Mouse (Mus musculus): ENCODE data around the gene Dtx1.

The Dtx1 gene

DNA sequence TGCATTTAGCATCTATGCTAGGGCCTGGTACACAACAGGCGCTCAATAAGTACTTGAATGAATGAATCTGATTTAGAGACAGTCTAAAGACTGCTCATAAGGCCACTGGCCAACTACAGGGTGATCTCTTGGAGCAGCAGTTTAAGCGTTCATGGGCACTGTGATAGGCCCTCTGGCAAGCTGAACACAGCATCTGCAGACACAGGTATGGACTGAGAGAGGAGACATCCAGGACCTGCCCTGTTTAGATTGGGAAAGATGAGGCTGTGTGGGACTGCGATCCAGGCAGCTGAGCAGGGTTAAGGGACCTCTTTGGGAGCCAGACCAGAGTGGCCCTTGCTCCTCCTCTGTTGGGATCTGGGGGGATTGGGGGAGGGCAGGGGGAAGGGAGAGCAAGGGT lies at the start of gene Dtx1:
Gene Dtx1 (minus strand): TSS at position 101 of the 400 bp plus-strand sequence.
- DNase-seq (ENCODE audit: low read depth, low spot score): no peak

DNA sequence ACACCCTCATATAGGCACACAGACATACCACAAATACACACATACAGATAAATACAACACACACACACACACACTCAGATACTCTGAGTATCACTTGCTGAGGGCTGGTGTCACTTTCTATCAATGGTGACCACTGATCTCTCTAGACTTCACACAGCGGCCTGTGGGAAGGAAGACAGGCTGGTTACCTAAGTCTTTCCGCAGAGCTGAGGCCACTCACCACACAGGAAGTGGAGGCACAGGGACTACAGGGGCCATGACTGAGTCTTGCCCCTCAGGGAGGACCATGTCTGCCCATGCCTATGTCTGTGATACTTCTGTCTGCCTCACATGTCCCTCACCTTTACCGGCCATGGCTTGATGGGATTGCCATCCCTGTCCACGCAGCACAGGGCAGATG lies 42.5 kb upstream of the Dtx1 start:
- DNase-seq (ENCODE audit: low read depth, low spot score): no peak

DNA sequence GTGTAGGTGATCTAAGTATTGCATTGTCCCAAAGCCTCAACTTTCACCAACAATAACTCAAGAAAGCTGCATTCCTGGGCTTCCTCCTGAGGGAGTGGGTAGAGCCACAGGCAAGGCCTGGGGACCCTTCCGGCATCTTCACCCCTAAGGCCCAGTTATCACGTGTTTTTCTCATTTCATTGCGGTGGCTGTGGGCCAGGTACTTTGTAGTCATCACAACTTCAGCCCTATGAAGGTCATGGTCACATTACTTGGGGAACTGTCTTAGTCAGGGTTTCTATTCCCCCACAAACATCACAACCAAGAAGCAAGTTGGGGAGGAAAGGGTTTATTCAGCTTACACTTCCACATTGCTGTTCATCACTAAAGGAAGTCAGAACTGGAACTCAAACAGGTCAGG lies 41.1 kb upstream of the Dtx1 start:
- DNase-seq (ENCODE audit: low read depth, low spot score): no peak

DNA sequence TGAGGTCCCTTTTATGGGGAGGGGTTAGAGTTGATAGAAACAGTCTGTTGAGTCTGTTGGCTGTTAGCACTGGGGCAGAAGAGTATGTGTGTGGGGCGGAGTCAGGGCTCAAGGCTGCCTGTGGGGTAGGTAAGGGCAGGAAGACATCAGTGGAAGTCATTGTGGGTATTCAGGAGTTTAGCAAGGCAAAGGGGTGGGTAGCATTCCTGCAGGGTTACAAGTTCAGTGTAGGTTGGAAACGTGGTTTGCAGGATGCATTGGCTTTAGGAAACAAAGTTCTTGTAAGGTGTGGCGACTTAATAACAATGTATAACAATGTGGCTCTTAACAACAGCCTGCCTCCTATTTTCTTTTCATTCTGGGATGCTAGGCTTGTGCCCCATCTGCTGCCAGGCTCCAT lies 39.5 kb upstream of the Dtx1 start:
- DNase-seq (ENCODE audit: low read depth, low spot score): no peak

DNA sequence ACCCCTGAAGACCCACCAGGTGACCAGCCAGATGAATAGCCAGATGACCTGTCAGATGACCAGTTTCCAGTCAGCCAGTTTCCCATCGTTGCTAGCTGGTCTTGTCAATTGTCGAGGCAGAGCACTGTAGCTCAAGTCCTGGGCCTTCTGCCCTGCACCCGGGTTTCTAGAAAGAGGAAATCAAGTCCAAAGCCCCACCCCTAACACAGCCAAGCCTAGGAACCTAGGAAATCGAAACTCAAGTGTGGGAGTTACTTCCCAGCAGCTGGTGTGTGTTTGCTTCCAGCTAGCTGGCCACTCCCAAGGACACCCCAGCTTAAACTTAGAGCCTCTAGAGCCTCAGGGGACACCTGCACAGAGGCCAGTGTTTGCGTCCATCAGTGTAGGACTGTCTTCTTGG lies 38.0 kb upstream of the Dtx1 start, which contains the start of gene Oas2:
Gene Oas2 (minus strand): TSS at position 166 of the 400 bp plus-strand sequence.
- peak; percentile 10 for DNase-seq (ENCODE audit: low read depth, low spot score)

DNA sequence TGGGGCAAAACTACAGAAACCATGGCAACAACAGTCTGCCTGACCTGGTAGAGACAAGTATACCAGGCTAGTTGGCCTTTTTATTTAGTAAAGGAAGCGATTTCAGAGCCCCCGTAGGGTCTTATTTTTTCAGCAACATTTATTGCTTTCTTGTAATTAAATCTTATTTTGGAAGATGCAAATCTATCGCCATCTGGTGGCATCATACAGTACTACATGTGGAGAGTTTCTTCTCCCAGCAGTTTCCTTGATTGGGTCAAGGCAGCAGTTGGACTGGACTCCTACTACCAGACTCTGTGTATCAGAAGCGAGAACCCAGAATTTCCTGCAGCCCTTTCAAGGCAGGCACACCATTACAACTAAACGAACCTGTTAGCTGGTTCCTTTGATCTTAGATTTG lies 34.7 kb upstream of the Dtx1 start:
- DNase-seq (ENCODE audit: low read depth, low spot score): peak; percentile 80

DNA sequence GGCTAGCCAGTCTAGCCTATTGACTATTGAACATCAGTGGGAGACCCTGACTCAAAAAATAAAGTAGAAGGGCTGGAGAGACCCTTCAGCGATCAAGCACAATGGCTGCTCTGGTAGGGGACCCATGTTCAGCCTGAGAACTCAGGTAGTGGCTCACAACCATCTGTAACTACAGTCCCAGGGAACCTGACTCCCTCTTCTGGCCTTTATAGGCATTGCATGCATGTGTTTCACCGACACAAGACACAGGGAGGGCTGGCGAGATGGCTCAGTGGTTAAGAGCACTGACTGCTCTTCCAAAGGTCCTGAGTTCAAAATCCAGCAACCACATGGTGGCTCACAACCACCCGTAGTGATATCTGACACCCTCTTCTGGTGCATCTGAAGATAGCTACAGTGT lies 30.4 kb upstream of the Dtx1 start:
- peak; percentile 65 for DNase-seq (ENCODE audit: low read depth, low spot score)

DNA sequence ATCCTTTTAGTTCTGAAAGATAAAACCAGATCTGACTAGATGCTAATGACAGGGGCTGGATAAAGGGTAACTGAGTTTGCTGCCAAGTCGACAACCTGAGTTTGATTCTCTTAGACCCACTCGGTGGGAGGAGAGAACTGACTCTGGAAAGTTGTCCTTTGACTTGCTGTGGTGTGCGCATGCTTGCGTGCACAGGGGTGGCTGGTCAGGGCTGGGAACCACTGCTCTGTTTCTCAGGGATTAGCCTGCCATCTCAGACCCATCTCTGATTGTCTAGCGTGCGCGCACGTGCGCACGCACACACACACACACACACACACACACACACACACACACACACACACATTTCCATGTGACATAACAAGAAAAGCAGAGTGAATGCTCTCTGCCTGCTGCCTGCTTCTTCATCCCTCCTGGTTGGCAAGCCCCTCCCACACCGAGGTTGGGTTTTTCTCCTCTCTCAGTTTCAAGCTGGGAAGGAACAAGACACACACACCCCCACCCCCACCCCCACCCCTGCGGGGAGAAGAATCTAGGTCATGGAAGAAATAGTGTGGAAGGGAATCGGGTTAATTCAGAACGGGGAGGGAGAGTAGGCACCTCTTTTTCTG lies 22.8 kb upstream of the Dtx1 start:
- DNase-seq (ENCODE audit: low read depth, low spot score): no peak

DNA sequence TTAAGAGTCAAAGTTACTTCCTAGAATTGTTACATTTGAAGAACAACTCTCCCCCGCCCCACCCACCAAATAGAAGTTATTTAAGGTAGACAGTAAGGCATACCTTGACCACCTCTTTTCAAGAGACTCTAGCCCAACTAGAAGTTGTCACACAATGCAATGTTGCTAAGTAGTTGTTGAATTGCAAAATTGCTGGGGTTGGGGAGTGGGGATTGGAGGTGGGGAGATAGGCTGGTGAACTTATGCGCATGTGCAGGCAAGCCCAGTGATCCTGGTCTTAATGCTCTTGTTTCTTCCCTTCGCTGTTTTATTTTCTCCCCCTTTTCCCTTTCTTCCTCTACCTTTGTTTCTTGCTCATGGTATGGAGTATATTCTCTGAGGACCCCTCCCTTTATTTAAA lies 22.0 kb upstream of the Dtx1 start:
- DNase-seq (ENCODE audit: low read depth, low spot score): no peak

DNA sequence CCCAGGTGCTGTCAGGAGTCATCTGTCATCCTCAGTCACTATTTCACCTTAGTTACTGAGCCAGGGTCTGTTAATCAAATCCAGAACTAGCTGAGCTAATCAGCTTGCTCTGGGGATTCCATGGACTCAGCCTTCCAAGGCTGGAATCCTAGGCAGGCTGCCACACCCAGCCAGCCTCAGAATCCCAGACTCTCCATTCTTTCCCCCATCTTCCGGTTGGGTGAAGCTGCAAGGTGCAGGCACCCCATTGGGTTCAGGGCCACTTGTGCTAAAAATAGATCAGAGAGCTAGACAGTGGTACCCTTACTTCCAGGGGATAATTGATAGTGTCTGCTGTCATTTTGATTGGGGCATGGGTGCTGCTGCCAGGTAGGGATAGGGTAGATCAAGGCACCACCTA lies 21.0 kb upstream of the Dtx1 start:
- no peak for DNase-seq (ENCODE audit: low read depth, low spot score)

DNA sequence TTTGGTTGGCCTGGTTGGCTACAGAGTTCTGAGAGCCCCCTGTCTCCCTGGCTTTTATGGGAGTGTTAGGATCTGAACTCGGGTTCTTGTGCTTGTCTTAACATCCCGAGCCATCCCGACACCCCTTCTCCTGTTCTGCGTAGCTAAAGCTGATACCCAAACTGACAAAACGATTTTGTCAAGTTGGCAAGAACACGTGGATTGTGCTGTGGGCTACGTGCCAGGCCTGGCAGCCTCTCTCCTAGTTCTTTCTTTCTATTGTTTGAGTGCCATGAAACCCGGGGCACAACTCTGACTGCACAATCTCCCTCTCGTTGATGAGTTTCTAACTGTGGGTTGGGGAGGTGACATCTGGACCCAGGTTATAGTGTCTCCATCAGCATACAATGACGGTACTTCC lies 17.6 kb upstream of the Dtx1 start:
- DNase-seq (ENCODE audit: low read depth, low spot score): no peak

DNA sequence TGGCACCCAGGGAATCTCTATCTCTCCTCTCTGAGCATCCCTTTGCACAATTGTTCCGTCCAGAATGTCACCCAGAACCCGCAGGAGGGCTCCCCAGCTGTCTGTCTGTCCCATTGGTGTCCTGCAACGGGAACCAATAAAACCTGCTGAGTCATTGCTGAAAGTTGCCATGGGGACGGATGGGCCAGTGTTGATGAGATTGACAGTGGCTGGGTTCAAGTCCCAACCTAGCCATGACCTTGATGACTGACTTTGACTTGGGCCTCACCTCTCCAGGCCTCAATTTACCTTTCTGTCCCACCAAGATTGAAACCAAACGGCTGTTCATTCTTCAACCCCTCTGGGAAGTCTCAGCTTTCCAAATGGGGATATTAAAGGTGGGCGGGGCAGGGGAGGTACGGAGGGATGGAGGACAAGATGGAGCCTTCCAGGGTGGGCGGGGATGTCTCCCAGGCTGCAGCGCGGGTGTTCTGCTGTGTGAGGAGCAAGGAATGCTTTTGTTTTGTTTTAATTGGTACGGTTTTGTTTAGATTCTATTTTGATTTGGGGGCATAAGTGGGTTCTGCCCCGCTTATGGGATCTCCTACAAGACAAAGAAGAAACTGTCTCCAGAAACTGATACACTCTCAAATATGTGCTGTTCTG lies 14.2 kb upstream of the Dtx1 start:
- DNase-seq (ENCODE audit: low read depth, low spot score): no peak

DNA sequence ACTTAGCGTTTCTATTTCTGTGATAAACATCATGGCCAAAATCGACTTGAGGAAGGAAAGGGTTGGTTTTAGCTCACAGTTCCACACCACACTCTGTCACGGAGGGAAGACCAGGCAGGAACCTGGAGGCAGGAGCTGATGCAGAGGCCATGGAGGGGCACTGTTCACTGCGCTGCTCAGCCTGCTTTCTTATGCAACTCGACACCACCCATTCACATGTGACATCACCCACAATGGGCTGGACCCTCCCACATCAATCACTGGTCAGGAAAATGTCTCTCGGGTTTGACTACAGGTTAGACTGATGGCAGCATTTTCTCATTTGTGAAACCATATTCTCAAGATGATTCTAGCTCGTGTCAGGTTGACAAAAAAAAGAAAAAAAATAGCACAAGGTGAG lies 9.3 kb upstream of the Dtx1 start:
- no peak for DNase-seq (ENCODE audit: low read depth, low spot score)

DNA sequence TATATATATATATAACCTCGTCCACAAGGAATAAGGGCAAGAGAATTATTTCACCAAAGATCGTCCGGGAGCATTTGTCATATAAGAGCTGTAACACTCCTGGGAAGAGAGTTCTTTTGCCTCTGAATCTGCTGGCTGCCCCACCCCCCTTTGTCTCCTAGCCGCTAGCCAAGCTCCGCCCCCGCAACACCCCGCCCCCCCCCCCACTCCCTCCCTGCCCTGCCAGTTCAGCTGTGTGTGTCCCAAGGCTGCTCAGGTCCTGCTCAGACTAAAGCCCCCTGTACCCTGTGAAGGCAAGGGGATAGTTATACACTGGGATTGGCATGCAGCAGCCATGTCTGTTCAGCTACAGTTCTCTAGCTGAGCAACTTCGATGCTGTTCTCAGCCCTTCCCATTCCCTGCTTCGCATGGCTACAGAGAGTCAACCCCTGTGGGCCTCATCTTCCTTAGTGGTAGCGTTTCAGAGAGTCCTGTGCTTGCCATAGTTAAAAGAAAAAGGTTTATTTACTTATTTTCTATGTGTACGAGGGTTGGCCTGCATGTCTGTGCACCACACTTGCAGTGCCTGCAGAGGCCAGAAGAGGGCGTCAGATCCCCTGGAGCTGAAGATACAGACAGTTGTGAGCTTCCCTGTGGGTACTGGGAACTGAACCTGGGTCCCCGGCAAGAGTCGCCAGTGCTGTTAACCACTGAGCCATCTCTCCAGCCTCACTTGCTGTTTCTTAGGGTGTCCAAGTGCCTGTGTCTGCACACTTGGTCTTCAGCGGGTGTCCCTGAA lies 7.1 kb upstream of the Dtx1 start:
- DNase-seq (ENCODE audit: low read depth, low spot score): no peak

DNA sequence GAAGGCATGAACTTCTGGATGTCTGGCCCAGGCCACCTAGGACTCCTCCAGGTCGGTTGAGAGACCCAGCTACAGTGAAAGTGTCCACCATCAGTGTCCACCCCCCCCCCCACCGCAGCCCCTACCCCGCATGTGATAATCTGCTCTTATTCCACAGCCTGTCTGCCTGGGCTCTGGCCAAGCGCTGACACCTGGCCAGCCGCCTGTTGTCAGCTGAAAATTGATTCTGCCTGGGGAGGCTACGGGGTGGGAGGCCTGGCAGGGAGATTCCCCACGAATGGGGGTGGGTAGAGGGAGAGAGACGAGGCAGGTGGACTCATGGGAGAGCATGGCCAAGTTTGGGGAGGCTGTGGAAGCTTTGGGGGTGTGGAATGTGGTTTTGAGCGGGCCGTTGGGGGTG lies 5.4 kb upstream of the Dtx1 start:
- no peak for DNase-seq (ENCODE audit: low read depth, low spot score)

DNA sequence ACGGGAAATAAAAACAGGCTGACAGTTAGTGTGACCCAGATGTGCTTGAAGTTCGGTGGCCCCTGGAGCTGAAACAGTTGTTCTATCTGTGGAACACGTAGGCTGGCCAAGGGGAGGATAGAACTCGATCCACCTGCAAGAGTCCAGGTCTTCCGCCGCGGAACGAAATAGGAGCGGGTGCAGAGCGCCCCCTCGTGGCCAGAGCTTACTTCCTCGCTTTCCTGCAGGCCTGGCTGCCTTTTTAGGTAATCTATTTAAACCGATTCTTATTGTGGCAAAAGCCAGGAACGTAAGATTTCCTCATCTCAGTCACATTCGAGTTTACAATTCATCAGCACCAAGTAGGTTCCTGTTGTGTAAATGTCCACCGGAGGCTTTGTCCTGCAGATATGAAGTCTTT lies 2.6 kb upstream of the Dtx1 start:
- DNase-seq (ENCODE audit: low read depth, low spot score): peak; percentile 63

DNA sequence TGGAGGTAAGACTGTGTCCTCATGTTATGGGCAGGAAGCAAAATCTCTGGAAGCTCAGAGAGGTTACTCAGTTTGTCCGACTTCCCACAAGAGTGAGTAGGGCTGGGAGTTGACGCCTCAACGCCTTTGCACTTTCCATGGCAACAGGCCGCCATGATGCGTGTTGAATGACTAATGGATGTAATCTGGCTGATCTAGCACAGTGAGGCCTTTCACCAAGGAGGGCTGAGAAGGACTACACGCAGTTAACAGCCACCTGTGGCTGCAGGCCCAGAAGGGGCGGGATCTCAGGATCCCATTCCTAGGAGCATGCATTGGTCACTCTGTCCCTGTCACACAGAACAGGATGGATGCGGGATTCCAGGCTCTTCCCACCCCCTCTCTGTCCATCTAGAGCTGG lies 994 bp upstream of the Dtx1 start:
- DNase-seq (ENCODE audit: low read depth, low spot score): peak; percentile 18

DNA sequence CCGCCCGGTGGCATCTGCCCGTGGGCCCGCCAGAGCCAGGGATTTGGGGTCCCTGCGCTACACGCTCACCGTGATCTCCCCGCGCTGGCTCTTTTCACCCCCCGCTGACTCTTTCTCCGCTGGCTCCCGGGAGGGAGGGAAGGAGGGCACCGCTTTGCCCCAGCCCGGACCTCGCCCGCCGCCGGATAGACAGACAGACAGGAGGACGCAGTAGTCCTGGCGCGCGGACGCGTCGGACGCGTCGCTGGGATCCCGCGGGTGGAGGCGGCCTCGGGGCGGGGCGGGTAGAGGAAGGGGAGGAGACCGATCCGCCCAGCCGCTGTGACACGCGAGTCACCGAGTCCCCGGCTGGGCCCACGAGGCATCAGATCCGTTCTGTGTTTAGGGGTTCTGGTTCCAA lies 311 bp downstream of the Dtx1 start:
- DNase-seq (ENCODE audit: low read depth, low spot score): no peak

DNA sequence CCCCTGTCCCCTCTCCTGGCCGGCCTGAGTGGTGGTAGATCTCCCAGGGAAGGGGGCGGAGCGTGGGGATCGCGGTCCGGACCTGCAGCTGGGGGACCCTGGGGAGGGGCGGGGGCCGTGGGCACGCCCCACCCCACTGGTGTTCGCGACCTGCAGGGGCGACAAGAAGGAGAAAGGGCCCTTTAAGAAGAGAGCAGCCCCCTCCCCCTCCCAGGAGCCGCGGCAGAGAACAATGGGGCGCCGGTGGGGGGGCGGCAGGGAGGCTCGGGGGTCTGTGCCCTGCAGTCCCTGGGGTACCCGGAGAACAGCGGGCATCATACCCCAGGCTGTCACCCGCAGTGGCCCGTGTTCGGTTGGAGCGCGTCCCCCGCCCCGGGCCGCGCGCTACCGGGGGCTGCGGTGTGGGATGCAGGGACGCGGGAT lies 890 bp downstream of the Dtx1 start:
- DNase-seq (ENCODE audit: low read depth, low spot score): no peak

DNA sequence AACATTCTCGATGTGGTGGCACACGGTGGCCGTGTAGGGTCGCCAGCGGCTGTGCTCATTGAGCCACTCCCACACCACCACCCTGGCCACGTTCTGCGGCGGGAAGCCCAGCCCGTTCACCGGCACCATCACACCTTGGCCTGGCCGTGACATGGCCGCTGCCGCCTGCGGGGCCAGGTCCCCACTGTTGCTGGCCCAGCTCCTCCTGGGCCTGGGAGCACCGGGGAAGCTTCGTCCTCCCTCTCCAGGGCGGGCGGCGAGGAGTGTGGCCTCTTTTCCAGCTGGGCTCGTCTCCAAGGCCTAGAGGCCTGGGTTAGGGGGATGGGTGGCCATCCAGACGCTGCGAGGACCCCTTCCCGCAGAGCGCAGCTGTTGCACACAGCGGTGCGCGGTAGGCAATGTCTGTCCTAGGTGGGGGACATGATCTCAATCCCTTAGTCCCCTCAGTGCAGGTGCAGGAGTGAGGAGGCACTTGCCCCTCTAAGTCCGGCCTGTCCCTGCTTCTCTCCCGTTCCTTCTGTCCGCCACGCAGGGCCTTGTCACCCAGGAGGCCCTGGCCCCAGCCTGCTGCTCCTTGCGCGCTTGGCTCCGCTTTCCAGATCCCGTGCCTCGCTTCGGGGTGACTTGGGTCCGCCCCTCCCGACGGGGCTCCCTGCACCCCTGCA lies 1.4 kb downstream of the Dtx1 start:
- DNase-seq (ENCODE audit: low read depth, low spot score): no peak

DNA sequence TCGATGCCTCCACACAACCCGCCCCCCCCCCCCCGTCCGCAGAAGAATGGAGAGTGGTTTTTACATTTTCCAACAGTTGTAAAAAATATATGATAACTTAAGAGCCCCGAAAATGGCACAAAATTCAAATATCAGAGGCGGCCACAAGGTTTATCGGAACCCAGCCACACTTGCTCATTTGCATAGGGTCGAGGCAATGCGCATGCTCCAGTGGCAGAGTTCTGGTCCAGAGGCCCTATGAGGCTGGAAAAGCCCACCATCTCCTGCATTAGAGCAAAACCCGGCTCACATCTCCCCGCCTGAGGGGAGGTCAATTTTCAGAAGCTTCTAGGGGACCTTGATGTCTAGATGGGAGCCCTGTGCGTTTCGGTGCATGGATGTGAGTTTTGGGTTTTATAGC lies 4.8 kb downstream of the Dtx1 start:
- DNase-seq (ENCODE audit: low read depth, low spot score): no peak

DNA sequence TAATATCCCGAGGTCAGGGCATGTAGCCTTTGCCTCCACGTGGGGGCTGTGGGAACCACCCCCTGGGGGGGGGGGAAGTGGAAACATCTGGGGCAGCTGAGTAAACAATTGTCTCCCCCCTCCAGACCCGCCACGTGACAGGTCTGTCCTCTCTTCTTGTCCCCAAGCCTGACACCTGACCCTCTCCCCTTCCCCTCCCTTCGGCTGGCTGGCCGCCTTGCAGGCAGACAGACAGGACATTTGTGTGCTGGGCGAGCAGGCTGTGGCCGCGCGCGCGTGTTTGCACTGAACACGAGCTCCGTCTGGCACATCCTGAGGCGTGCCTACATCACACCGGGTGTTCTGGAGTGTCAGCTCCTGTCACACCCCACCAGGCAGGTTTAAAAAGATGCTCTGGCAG lies 5.2 kb downstream of the Dtx1 start:
- DNase-seq (ENCODE audit: low read depth, low spot score): no peak

Measured in 3T3-L1 (cell line).